Mouse (Mus musculus) MEL (cell line): ENCODE measurements around the gene Gm13696. TPM values are rescaled to one million over a fixed set of nuclear protein-coding genes. Genes with fewer than 3 reads are reported as not detected.
"Not testable (repeated sequence)": the region's sequence is repeated elsewhere in the genome, so short reads cannot be mapped to it uniquely, and the experiment has no call there.

Source experiments
- DNase-seq: peaks from one replicate; pipeline ENCODE4 v3.0.0; 2011; ENCODE audit warnings: low read depth, low spot score
- H3K27ac ChIP-seq: 2 replicates; pipeline ENCODE4 v1.5.1; 2012; ENCODE audit warnings: low read depth, mild to moderate bottlenecking, control low read depth, low read length, moderate library complexity; ENCODE audit not compliant: control insufficient read depth
- H3K27me3 ChIP-seq, 2 experiments: fragments of 150-350 bp in 1 of 2; sonication (generic) in 1 of 2; 2 replicates each; pipeline ENCODE4 v1.6.1; 2012; ENCODE audit warnings: low read length in 2 of 2, mild to moderate bottlenecking in 2 of 2, improper control_type of control experiment in 1 of 2, moderate library complexity in 1 of 2; ENCODE audit not compliant: insufficient read depth in 2 of 2, control insufficient read depth in 1 of 2
- H3K36me3 ChIP-seq, 2 experiments: 2 replicates each; pipeline ENCODE4 v1.6.1; 2012 to 2014; ENCODE audit warnings: low read length in 2 of 2, improper control_type of control experiment in 1 of 2, inconsistent platforms in 1 of 2, mild to moderate bottlenecking in 1 of 2; ENCODE audit not compliant: insufficient read depth in 2 of 2, control insufficient read depth in 1 of 2
- H3K4me1 ChIP-seq, 2 experiments: fragments of 150-350 bp in 1 of 2; sonication (generic) in 1 of 2; 2 replicates each; pipeline ENCODE4 v1.6.1; 2012; ENCODE audit warnings: low read length in 2 of 2, improper control_type of control experiment in 1 of 2, mild to moderate bottlenecking in 1 of 2; ENCODE audit not compliant: insufficient read depth in 2 of 2, control insufficient read depth in 1 of 2
- H3K4me3 ChIP-seq, 2 experiments: fragments of 150-350 bp in 1 of 2; sonication (generic) in 1 of 2; 2 replicates each; pipeline ENCODE4 v1.5.1; 2012; ENCODE audit warnings: low read depth in 2 of 2, low read length in 2 of 2, mild to moderate bottlenecking in 2 of 2, moderate library complexity in 2 of 2, control low read depth in 1 of 2, improper control_type of control experiment in 1 of 2; ENCODE audit not compliant: control insufficient read depth in 1 of 2, insufficient read depth in 1 of 2
- H3K79me2 ChIP-seq: 2 replicates; pipeline ENCODE4 v1.6.1; 2012; ENCODE audit warnings: mild to moderate bottlenecking, low read length, moderate library complexity; ENCODE audit not compliant: control insufficient read depth, poor library complexity, insufficient read depth
- H3K9ac ChIP-seq: 2 replicates; pipeline ENCODE4 v1.6.1; 2012; ENCODE audit warnings: low read depth, mild to moderate bottlenecking, control low read depth, low read length, moderate library complexity; ENCODE audit not compliant: control insufficient read depth, poor library complexity, severe bottlenecking
- H3K9me3 ChIP-seq: fragments of 150-350 bp; sonication (generic); replicated peaks from 2 replicates; pipeline ENCODE4 v1.6.1; 2012; ENCODE audit warnings: mild to moderate bottlenecking, low read length, improper control_type of control experiment, moderate library complexity; ENCODE audit not compliant: insufficient read depth
- ELF1 ChIP-seq: IDR thresholded peaks from 2 replicates; pipeline ENCODE4 v1.6.1; 2014; ENCODE audit warnings: low read depth, mild to moderate bottlenecking, inconsistent platforms, low read length, improper control_type of control experiment, moderate library complexity
- KAT2A ChIP-seq: conservative IDR thresholded peaks from 2 replicates; pipeline ENCODE4 v1.6.1; 2012; ENCODE audit warnings: low read depth, low read length, improper control_type of control experiment, inconsistent platforms
- MAZ ChIP-seq: IDR thresholded peaks from 2 replicates; pipeline ENCODE4 v1.6.1; 2012; ENCODE audit warnings: low read depth, mild to moderate bottlenecking, inconsistent platforms, low read length, improper control_type of control experiment
- RAD21 ChIP-seq: IDR thresholded peaks from 2 replicates; pipeline ENCODE4 v1.6.1; 2011; ENCODE audit warnings: mild to moderate bottlenecking, low read depth, low read length, improper control_type of control experiment
- SMC3 ChIP-seq: IDR thresholded peaks from 2 replicates; pipeline ENCODE4 v1.6.1; 2011; ENCODE audit warnings: low read depth, low read length, improper control_type of control experiment
- TAL1 ChIP-seq: IDR thresholded peaks from 2 replicates; pipeline ENCODE4 v1.6.1; 2012; ENCODE audit warnings: mild to moderate bottlenecking, inconsistent platforms, low read length, moderate library complexity, mixed read lengths
- ZMIZ1 ChIP-seq: IDR thresholded peaks from 2 replicates; pipeline ENCODE4 v1.6.1; 2012; ENCODE audit warnings: low read depth, mild to moderate bottlenecking, inconsistent platforms, low read length, improper control_type of control experiment, moderate library complexity
- polyA plus RNA-seq, 2 experiments: library from polyadenylated mRNA; stranded (reverse) in 1 of 2; unstranded in 1 of 2; fragments of >175 nt in 1 of 2; fragments of >200 nt in 1 of 2; gene quantifications; 2 replicates each; pipeline versions ENCODE4 v1.2.1 to v1.2.4; 2012; ENCODE audit warnings: low replicate concordance in 2 of 2, low read depth in 1 of 2; ENCODE audit not compliant: insufficient read length in 2 of 2, insufficient read depth in 1 of 2, missing spikeins in 1 of 2
- total RNA-seq: library from RNA; depleted of rRNA; stranded (reverse); fragments of 300-350 nt; gene quantifications from 2 replicates; pipeline ENCODE4 v1.2.3, GENCODE M21; 2012

Gene Gm13696
- total and polyA plus RNA-seq, 3 experiments = 0.08 TPM; not detected in 1

- H3K79me2 ChIP-seq, H3K27ac ChIP-seq, H3K4me3 ChIP-seq, DNase-seq, H3K36me3 ChIP-seq, H3K9me3 ChIP-seq, H3K4me1 ChIP-seq, H3K27me3 ChIP-seq, H3K9ac ChIP-seq: not testable (repeated sequence)
Observed at GRCm38 (mm10) chr2:83990253-83990652, 17.3 kb downstream of the Gm13696 start, which contains the start of gene Gm13691. Gm13691 (plus strand) TSS chr2:83990553.

GRCm38 (mm10) chr2:83993639-83994255, 20.8 kb downstream of the Gm13696 start:
- H3K79me2 ChIP-seq, H3K36me3 ChIP-seq, H3K27ac ChIP-seq, H3K27me3 ChIP-seq, H3K4me1 ChIP-seq, H3K9me3 ChIP-seq: not testable (repeated sequence)
- H3K9ac ChIP-seq = peak overlapping the region; percentile 22; the same call in 1 of the 2 replicates
- H3K4me3 ChIP-seq = peak overlapping the region in 1 of 2 experiments; percentile 51; a peak in 3 of 4 replicates
- DNase-seq = peak; percentile 45
- peak; percentile 36; the same call in 1 of the 2 replicates for TF ChIP-seq ELF1

GRCm38 (mm10) chr2:83994526-83994925, 21.6 kb downstream of the Gm13696 start:
- DNase-seq = not testable (repeated sequence)

GRCm38 (mm10) chr2:84008913-84009312, 36.0 kb downstream of the Gm13696 start:
- TF ChIP-seq RAD21 (no peak), SMC3 (no peak), TAL1 (no peak), KAT2A (no peak), MAZ (no peak), ZMIZ1 (no peak)

More at GRCm38 (mm10) chr2:83994526-83994925, 21.6 kb downstream of the Gm13696 start:
- not testable (repeated sequence) for H3K36me3 ChIP-seq, H3K27me3 ChIP-seq, H3K4me1 ChIP-seq, H3K4me3 ChIP-seq, H3K27ac ChIP-seq, H3K79me2 ChIP-seq, H3K9me3 ChIP-seq, H3K9ac ChIP-seq

More at GRCm38 (mm10) chr2:84008913-84009312, 36.0 kb downstream of the Gm13696 start:
- Histone ChIP-seq H3K4me3 (no peak overlapping the region), H3K27ac (no peak overlapping the region), H3K4me1 (no peaks in the 10 kb centered on the region), H3K79me2 (no peaks in the 10 kb centered on the region), H3K36me3 (no peaks in the 10 kb centered on the region), H3K9me3 (no peaks in the 10 kb centered on the region), H3K27me3 (0 out of 4 replicates have a peak, but pooled peaks cover 0 to 2% of the 10 kb centered on the region in 2 experiments), H3K9ac (no peak overlapping the region)
- no peak for DNase-seq
